Mouse (Mus musculus) retina, postnatal 1 day (tissue): ENCODE data around the gene Misp.

Source experiments
- DNase-seq: peaks from one replicate; pipeline ENCODE4 v3.0.0-alpha.2; 2012

Gene Misp

GRCm38 (mm10) chr10:79879527-79879926 lies 58.7 kb downstream of the Misp start:
- no peak for DNase-seq
